Mouse (Mus musculus) limb, embryonic 12.5 days (tissue): ENCODE data around the gene Gm42421. TPM values are rescaled to one million over a fixed set of nuclear protein-coding genes. Genes with fewer than 3 reads are reported as not detected.

Experiments
- ATAC-seq: fragments of 200-750 bp; cut with Nextera tagmentation; 2 replicates; pipeline ENCODE4 v1.8.0; 2017; ENCODE audit warnings: low read depth, moderate TSS enrichment; ENCODE audit not compliant: insufficient number of reproducible peaks, insufficient read depth, low FRiP score, low TSS enrichment
- H3K27ac ChIP-seq: fragments of 300-500 bp; sonication (generic); 2 replicates; pipeline ENCODE4 v1.5.1; 2016; ENCODE audit warnings: mild to moderate bottlenecking, moderate library complexity
- H3K27me3 ChIP-seq: fragments of 300-500 bp; sonication (generic); 2 replicates; pipeline ENCODE4 v1.6.1; 2016; ENCODE audit warnings: mild to moderate bottlenecking, moderate library complexity
- H3K36me3 ChIP-seq: fragments of 300-500 bp; sonication (generic); 2 replicates; pipeline ENCODE4 v1.6.1; 2016; ENCODE audit warnings: mild to moderate bottlenecking, moderate library complexity
- H3K4me1 ChIP-seq: fragments of 300-500 bp; sonication (generic); replicated peaks from 2 replicates; pipeline ENCODE4 v1.6.1; 2016
- H3K4me2 ChIP-seq: fragments of 300-500 bp; sonication (generic); 2 replicates; pipeline ENCODE4 v1.6.1; 2016; ENCODE audit warnings: mild to moderate bottlenecking, moderate library complexity
- H3K4me3 ChIP-seq: fragments of 300-500 bp; sonication (generic); replicated peaks from 2 replicates; pipeline ENCODE4 v1.5.1; 2016; ENCODE audit warnings: mild to moderate bottlenecking
- H3K9ac ChIP-seq: fragments of 300-500 bp; sonication (generic); replicated peaks from 2 replicates; pipeline ENCODE4 v1.6.1; 2016; ENCODE audit warnings: mild to moderate bottlenecking, moderate library complexity
- H3K9me3 ChIP-seq: fragments of 300-500 bp; sonication (generic); 2 replicates; pipeline ENCODE4 v1.6.1; 2016; ENCODE audit warnings: mild to moderate bottlenecking, moderate library complexity
- WGBS: fragments of 180-500 bp; shearing (Covaris S2); methylation state at CpG from one replicate; pipeline ENCODE4 v1.1.7; 2016; 5-methylcytosine and 5-hydroxymethylcytosine counted together
- polyA plus RNA-seq: library from polyadenylated mRNA; unstranded; fragments of >200 nt; fragmentation: Nextera tagmentation; extraction: Ambion mirVana; gene quantifications from 2 replicates; pipeline ENCODE4 v1.2.1, GENCODE M21; 2016

The Gm42421 gene
- polyA plus RNA-seq, 1 experiment from 2014 or later = 1.0 TPM

GRCm38 (mm10) chr5:143909417-143910400 is 18.3 kb upstream of the Gm42421 start, which contains the start of the genes Aimp2 and Pms2:
Aimp2 (minus strand) TSS chr5:143909847.
Pms2 (plus strand) TSS chr5:143909964.
- peak within 1 kb of the TSS; percentile 75 for H3K4me3 ChIP-seq
- peak within 1 kb of the TSS; percentile 84 for H3K27ac ChIP-seq
- peak within 1 kb of the TSS; percentile 63 for H3K9ac ChIP-seq
- no peaks in the 10 kb centered on the region for H3K27me3 ChIP-seq
- peak; percentile 99 for ATAC-seq
- no peaks in the 10 kb centered on the region for H3K9me3 ChIP-seq
- H3K4me2 ChIP-seq = peak within 1 kb of the TSS; percentile 67
- WGBS = under 1% methylated on average over 70 of the region's 70 CpGs
- peaks cover 30% of the 10 kb centered on the region for H3K36me3 ChIP-seq
- peaks cover 18% of the 10 kb centered on the region for H3K4me1 ChIP-seq

GRCm38 (mm10) chr5:143916221-143916620 is 11.8 kb upstream of the Gm42421 start:
- Histone ChIP-seq H3K4me2 (no peak overlapping the region), H3K27me3 (no peaks in the 10 kb centered on the region), H3K9me3 (no peaks in the 10 kb centered on the region), H3K9ac (no peak overlapping the region), H3K4me1 (no peaks in the 10 kb centered on the region), H3K4me3 (no peak overlapping the region), H3K36me3 (peaks cover 63% of the 10 kb centered on the region), H3K27ac (no peak overlapping the region)
- WGBS = 89% methylated on average over 9 of the region's 9 CpGs
- no peak for ATAC-seq

DNA sequence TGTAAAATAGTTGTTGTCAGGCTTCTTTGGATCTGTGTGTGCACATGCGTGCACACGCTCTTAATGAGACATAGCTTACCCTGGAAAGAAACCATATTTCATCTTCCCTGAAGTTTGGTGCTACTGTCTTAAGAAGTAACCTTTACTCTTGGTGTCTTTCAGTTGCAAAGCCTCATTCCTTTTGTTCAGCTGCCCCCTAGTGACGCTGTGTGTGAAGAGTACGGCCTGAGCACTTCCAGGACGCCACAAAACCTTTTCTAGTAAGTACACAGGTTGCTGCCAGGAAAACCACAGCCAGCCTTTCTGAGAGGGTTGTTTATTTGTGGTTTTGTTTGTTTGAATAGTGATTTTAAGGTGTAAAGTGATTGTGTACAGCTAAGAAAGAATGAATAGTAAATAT is 10.6 kb upstream of the Gm42421 start:
- WGBS = 59% methylated on average over 5 of the region's 5 CpGs
- no peak overlapping the region for H3K4me3 ChIP-seq
- no peaks in the 10 kb centered on the region for H3K27me3 ChIP-seq
- H3K27ac ChIP-seq = no peak overlapping the region
- no peak overlapping the region for H3K4me2 ChIP-seq
- no peaks in the 10 kb centered on the region for H3K4me1 ChIP-seq
- no peaks in the 10 kb centered on the region for H3K9me3 ChIP-seq
- no peak for ATAC-seq
- H3K9ac ChIP-seq = no peak overlapping the region
- peaks cover 72% of the 10 kb centered on the region for H3K36me3 ChIP-seq

GRCm38 (mm10) chr5:143918120-143918519 is 9.9 kb upstream of the Gm42421 start:
- H3K4me1 ChIP-seq = no peaks in the 10 kb centered on the region
- ATAC-seq = no peak
- 94% methylated on average over 3 of the region's 3 CpGs for WGBS

DNA sequence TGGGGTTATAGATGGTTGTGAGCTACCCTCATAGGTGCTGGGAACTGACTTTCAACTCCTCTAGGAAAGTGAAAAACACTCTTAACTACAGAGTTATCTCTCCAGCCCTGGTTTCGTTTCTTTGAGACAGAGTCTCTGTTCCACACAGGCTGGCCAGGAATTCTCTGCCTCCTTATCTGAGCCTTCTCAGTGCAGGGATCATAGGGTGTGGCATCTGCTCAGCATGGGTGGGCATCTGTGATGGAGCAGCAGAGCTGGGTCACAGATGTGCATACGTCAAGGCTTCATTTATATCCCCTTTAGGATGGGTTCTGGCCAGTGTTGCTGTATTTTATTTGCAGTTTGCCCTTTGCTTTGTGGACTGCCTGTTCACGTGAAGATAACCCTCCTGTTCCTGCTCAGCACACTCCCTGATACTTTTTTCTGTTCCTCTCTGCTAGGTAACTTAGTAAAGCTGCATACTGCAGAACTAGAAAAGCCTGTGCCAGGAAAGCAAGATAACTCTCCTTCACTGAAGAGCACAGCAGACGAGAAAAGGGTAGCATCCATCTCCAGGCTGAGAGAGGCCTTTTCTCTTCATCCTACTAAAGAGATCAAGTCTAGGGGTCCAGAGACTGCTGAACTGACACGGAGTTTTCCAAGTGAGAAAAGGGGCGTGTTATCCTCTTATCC is 3.1 kb upstream of the Gm42421 start:
- Histone ChIP-seq H3K36me3 (peaks cover 90% of the 10 kb centered on the region), H3K27me3 (no peaks in the 10 kb centered on the region), H3K4me3 (no peak overlapping the region), H3K9ac (no peak overlapping the region), H3K27ac (no peak overlapping the region), H3K4me1 (no peaks in the 10 kb centered on the region), H3K9me3 (no peaks in the 10 kb centered on the region), H3K4me2 (no peak overlapping the region)
- ATAC-seq = no peak
- 89% methylated on average over 6 of the region's 6 CpGs for WGBS

More at GRCm38 (mm10) chr5:143918120-143918519, 9.9 kb upstream of the Gm42421 start:
- Histone ChIP-seq H3K4me2 (no peak overlapping the region), H3K4me3 (no peak overlapping the region), H3K9me3 (no peaks in the 10 kb centered on the region), H3K36me3 (peaks cover 79% of the 10 kb centered on the region), H3K27me3 (no peaks in the 10 kb centered on the region), H3K9ac (no peak overlapping the region), H3K27ac (no peak overlapping the region)

DNA sequence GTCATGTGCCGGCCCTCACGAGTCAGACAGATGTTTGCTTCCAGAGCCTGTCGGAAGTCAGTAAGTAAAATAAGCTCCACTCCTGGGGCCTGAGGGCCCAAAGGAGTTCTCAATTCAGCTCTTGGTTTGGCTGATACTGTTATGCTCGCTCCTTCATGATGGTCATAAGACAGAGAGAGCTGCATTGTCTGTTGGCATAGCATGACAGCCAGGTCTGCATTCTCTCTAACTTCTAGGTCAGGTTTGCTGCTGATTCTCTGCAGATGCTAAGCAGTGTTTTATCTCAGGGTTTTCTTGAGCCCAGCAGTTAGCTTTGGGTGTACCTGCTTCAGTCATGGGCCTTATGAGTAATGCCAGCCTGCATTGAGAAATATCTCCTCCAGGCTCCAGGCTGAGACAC is 1.3 kb downstream of the Gm42421 start:
- H3K27me3 ChIP-seq = no peaks in the 10 kb centered on the region
- no peak overlapping the region for H3K9ac ChIP-seq
- H3K4me2 ChIP-seq = no peak overlapping the region
- peaks cover 77% of the 10 kb centered on the region for H3K36me3 ChIP-seq
- no peak for ATAC-seq
- no peaks in the 10 kb centered on the region for H3K9me3 ChIP-seq
- 86% methylated on average over 4 of the region's 4 CpGs for WGBS
- H3K4me3 ChIP-seq = no peak overlapping the region
- H3K27ac ChIP-seq = no peak overlapping the region
- no peaks in the 10 kb centered on the region for H3K4me1 ChIP-seq

- ATAC-seq = no peak
- H3K9me3 ChIP-seq = no peaks in the 10 kb centered on the region
- H3K36me3 ChIP-seq = peaks cover 64% of the 10 kb centered on the region
- no peak overlapping the region for H3K4me3 ChIP-seq
- no peaks in the 10 kb centered on the region for H3K4me1 ChIP-seq
- no peak overlapping the region for H3K9ac ChIP-seq
- 93% methylated on average over 12 of the region's 12 CpGs for WGBS
- H3K27ac ChIP-seq = no peak overlapping the region
- no peaks in the 10 kb centered on the region for H3K27me3 ChIP-seq
- no peak overlapping the region for H3K4me2 ChIP-seq
Observed at GRCm38 (mm10) chr5:143930656-143931055, 2.7 kb downstream of the Gm42421 start.

- 85% methylated on average over 6 of the region's 6 CpGs for WGBS
- Histone ChIP-seq H3K27me3 (no peaks in the 10 kb centered on the region), H3K27ac (no peak overlapping the region), H3K4me2 (no peak overlapping the region), H3K9ac (no peak overlapping the region), H3K4me3 (no peak overlapping the region), H3K4me1 (no peaks in the 10 kb centered on the region), H3K36me3 (peaks cover 50% of the 10 kb centered on the region), H3K9me3 (no peaks in the 10 kb centered on the region)
- ATAC-seq = no peak
Observed at GRCm38 (mm10) chr5:143931863-143932580, 4.0 kb downstream of the Gm42421 start.

DNA sequence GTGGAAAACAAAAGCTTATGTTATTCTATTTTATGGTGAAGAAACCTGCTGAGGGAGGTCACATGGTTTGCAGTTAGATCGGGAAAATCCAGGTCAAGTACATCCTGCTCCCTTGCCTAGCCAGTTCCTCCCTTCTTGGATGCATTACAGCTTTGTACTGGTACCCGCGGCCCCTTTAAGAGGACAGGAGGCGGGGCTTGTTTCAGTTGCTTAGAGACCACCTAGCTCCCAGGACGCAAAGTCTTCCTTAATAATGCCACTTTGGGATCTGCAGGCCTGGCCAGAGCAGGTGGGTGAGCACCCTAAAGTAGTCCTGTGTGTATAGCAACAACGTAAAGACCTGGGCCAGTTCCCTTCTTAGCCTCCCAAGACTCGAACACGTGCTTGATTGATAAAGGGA is 4.9 kb downstream of the Gm42421 start, which contains the start of gene Rsph10b:
Gene Rsph10b (plus strand): TSS at position 205 of the 400 bp plus-strand sequence.
- 18% methylated on average over 8 of the region's 8 CpGs for WGBS

GRCm38 (mm10) chr5:143933414-143933813 is 5.4 kb downstream of the Gm42421 start:
- no peak overlapping the region for H3K4me2 ChIP-seq
- no peak overlapping the region for H3K9ac ChIP-seq
- no peaks in the 10 kb centered on the region for H3K4me1 ChIP-seq
- no peaks in the 10 kb centered on the region for H3K27me3 ChIP-seq
- H3K36me3 ChIP-seq = peaks cover 39% of the 10 kb centered on the region
- no peak for ATAC-seq
- H3K27ac ChIP-seq = no peak overlapping the region
- WGBS = 91% methylated on average over 11 of the region's 11 CpGs
- H3K4me3 ChIP-seq = no peak overlapping the region
- no peaks in the 10 kb centered on the region for H3K9me3 ChIP-seq

More for the DNA sequence above, 4.9 kb downstream of the Gm42421 start, which contains the start of gene Rsph10b:
- peaks cover 45% of the 10 kb centered on the region for H3K36me3 ChIP-seq
- H3K4me2 ChIP-seq = no peak within 1 kb of the TSS
- no peak for ATAC-seq
- H3K9me3 ChIP-seq = no peaks in the 10 kb centered on the region
- H3K9ac ChIP-seq = no peak within 1 kb of the TSS
- no peak within 1 kb of the TSS for H3K4me3 ChIP-seq
- H3K4me1 ChIP-seq = no peaks in the 10 kb centered on the region
- no peak within 1 kb of the TSS for H3K27ac ChIP-seq
- H3K27me3 ChIP-seq = no peaks in the 10 kb centered on the region

DNA sequence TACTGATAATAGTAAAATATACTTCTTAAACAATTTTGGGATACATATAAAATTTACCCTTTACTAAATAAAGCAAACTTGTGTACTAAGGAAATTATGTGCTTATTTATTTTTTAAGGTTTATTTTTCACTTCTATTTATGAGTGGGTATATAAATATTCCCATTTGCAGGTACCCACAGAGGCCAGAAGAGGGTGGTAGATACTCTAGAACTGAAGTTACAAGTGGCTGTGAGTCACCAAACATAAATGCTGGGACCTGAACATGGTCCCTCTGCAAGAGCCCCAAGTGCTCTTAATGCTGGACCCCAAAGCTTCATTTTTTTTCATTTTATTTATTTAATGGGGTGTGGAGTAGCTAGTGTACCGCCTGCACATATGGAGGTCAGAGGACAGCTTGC is 5.9 kb downstream of the Gm42421 start:
- H3K9me3 ChIP-seq = no peaks in the 10 kb centered on the region
- H3K36me3 ChIP-seq = peaks cover 34% of the 10 kb centered on the region
- H3K27me3 ChIP-seq = no peaks in the 10 kb centered on the region
- no peaks in the 10 kb centered on the region for H3K4me1 ChIP-seq
- H3K27ac ChIP-seq = no peak overlapping the region
- no peak for ATAC-seq
- no peak overlapping the region for H3K4me3 ChIP-seq
- no peak overlapping the region for H3K9ac ChIP-seq
- no peak overlapping the region for H3K4me2 ChIP-seq
- WGBS = 90% methylated on average over 1 of the region's 1 CpGs
